Comparison of ENCODE assay signal across 8 mouse cellular contexts in genomic region chr11:104233101-104233500, GRCm38 (mm10). TPM values are rescaled to one million over a fixed set of nuclear protein-coding genes. Genes with fewer than 3 reads are reported as not detected.
DNase-seq lines count a peak whose midpoint lies in the region; ATAC-seq lines count a peak whose summit lies in the region.

No protein-coding gene starts in this region.

- DNase-seq in kidney, postnatal 4 days = no peak
- no peak for DNase-seq in embryonic facial prominence, embryonic 10.5 days (ENCODE audit: low spot score)
- DNase-seq in c-Kit-positive CD71-positive TER-119-positive erythroid progenitor cells, embryonic 14.5 days (ENCODE audit: low spot score) = no peak
- DNase-seq in thymus, postnatal 14 days = no peak
- no peak for DNase-seq in kidney, adult 8-10 months

- no peak overlapping the region for H3K27ac ChIP-seq in kidney, embryonic 15.5 days
- H3K27ac ChIP-seq in embryonic facial prominence, embryonic 10.5 days (replicated peaks) = no peak overlapping the region
- H3K27ac ChIP-seq in hindbrain, embryonic 15.5 days (replicated peaks) = peak overlapping the region; percentile 98
- H3K27ac ChIP-seq in neural tube, embryonic 13.5 days (replicated peaks) = peak overlapping the region; percentile 99

- no peak overlapping the region for H3K9ac ChIP-seq in kidney, embryonic 15.5 days
- H3K9ac ChIP-seq in hindbrain, embryonic 15.5 days = peak overlapping the region; percentile 93
- H3K9ac ChIP-seq in neural tube, embryonic 13.5 days = peak overlapping the region; percentile 95

- H3K4me1 ChIP-seq in kidney, embryonic 15.5 days = peaks cover 38% of the 10 kb centered on the region
- H3K4me1 ChIP-seq in embryonic facial prominence, embryonic 10.5 days = peaks cover 65% of the 10 kb centered on the region
- peaks cover 52% of the 10 kb centered on the region for H3K4me1 ChIP-seq in hindbrain, embryonic 15.5 days (replicated peaks)
- H3K4me1 ChIP-seq in neural tube, embryonic 13.5 days (replicated peaks) = peaks cover 58% of the 10 kb centered on the region

- no peaks in the 10 kb centered on the region for H3K36me3 ChIP-seq in kidney, embryonic 15.5 days
- no peaks in the 10 kb centered on the region for H3K36me3 ChIP-seq in embryonic facial prominence, embryonic 10.5 days (replicated peaks)
- H3K36me3 ChIP-seq in hindbrain, embryonic 15.5 days = no peaks in the 10 kb centered on the region
- H3K36me3 ChIP-seq in neural tube, embryonic 13.5 days = no peaks in the 10 kb centered on the region

- H3K4me2 ChIP-seq in kidney, embryonic 15.5 days = peak overlapping the region; percentile 93
- H3K4me2 ChIP-seq in hindbrain, embryonic 15.5 days = peak overlapping the region; percentile 60
- H3K4me2 ChIP-seq in neural tube, embryonic 13.5 days = peak overlapping the region; percentile 79

- H3K27me3 ChIP-seq in kidney, embryonic 15.5 days = peaks cover 65% of the 10 kb centered on the region
- H3K27me3 ChIP-seq in embryonic facial prominence, embryonic 10.5 days (replicated peaks; ENCODE audit: low read depth, poor library complexity, severe bottlenecking) = peaks cover 84% of the 10 kb centered on the region
- H3K27me3 ChIP-seq in hindbrain, embryonic 15.5 days = no peaks in the 10 kb centered on the region
- H3K27me3 ChIP-seq in neural tube, embryonic 13.5 days = peaks cover 31% of the 10 kb centered on the region

- H3K4me3 ChIP-seq in kidney, embryonic 15.5 days (replicated peaks) = peak overlapping the region; percentile 58
- peak overlapping the region; percentile 68 for H3K4me3 ChIP-seq in embryonic facial prominence, embryonic 10.5 days
- peak overlapping the region; percentile 78 for H3K4me3 ChIP-seq in hindbrain, embryonic 15.5 days
- peak overlapping the region; percentile 81 for H3K4me3 ChIP-seq in neural tube, embryonic 13.5 days

- H3K9me3 ChIP-seq in kidney, embryonic 15.5 days (replicated peaks) = no peaks in the 10 kb centered on the region
- no peaks in the 10 kb centered on the region for H3K9me3 ChIP-seq in embryonic facial prominence, embryonic 10.5 days
- H3K9me3 ChIP-seq in hindbrain, embryonic 15.5 days = no peaks in the 10 kb centered on the region
- no peaks in the 10 kb centered on the region for H3K9me3 ChIP-seq in neural tube, embryonic 13.5 days

- no peak for ATAC-seq in kidney, embryonic 15.5 days (replicated peaks; ENCODE audit: low FRiP score)
- ATAC-seq in hindbrain, embryonic 15.5 days (ENCODE audit: low FRiP score, low read depth) = no peak
- ATAC-seq in neural tube, embryonic 13.5 days (ENCODE audit: low read depth) = no peak

- WGBS in kidney, embryonic 15.5 days = under 1% methylated on average over 10 of the region's 10 CpGs
- WGBS in embryonic facial prominence, embryonic 10.5 days = 2% methylated on average over 10 of the region's 10 CpGs
- 1% methylated on average over 10 of the region's 10 CpGs for WGBS in hindbrain, embryonic 15.5 days
- WGBS in neural tube, embryonic 13.5 days = under 1% methylated on average over 10 of the region's 10 CpGs

RNA-seq across cellular contexts. Expression of gene Mapt, which starts 1.9 kb away (rescaled TPM):
- 9.8 and 13.6 TPM in 2 replicates for polyA plus RNA-seq in kidney, embryonic 15.5 days (2015; fragmentation: Nextera tagmentation; extraction: Ambion mirVana)
- 10.7 and 14.7 TPM in 2 replicates for polyA plus RNA-seq in embryonic facial prominence, embryonic 10.5 days (2016; fragmentation: Nextera tagmentation; extraction: Ambion mirVana)
- 936 and 1,059 TPM in 2 replicates for polyA plus RNA-seq in hindbrain, embryonic 15.5 days (2015; fragmentation: Nextera tagmentation; extraction: Ambion mirVana)
- 665 and 688 TPM in 2 replicates for polyA plus RNA-seq in neural tube, embryonic 13.5 days (2015; fragmentation: Nextera tagmentation; extraction: Ambion mirVana)

RNA-seq across cellular contexts. Expression of gene Sppl2c, which starts 47.0 kb away (rescaled TPM):
- polyA plus RNA-seq in kidney, embryonic 15.5 days (2015; fragmentation: Nextera tagmentation; extraction: Ambion mirVana) = not detected in 2 replicates
- polyA plus RNA-seq in embryonic facial prominence, embryonic 10.5 days (2016; fragmentation: Nextera tagmentation; extraction: Ambion mirVana) = not detected in 2 replicates
- not detected in 2 replicates for polyA plus RNA-seq in hindbrain, embryonic 15.5 days (2015; fragmentation: Nextera tagmentation; extraction: Ambion mirVana)
- not detected in 2 replicates for polyA plus RNA-seq in neural tube, embryonic 13.5 days (2015; fragmentation: Nextera tagmentation; extraction: Ambion mirVana)

Comparison
In these comparisons a context has a peak if more than half of its experiments do, and no peak if none do; other contexts are left out.
1. H3K27ac ChIP-seq: peak in hindbrain, embryonic 15.5 days (single experiment) and neural tube, embryonic 13.5 days (single experiment); none in kidney, embryonic 15.5 days (single experiment) and embryonic facial prominence, embryonic 10.5 days (single experiment).
2. RNA of gene Mapt, which starts 1.9 kb away (polyA plus RNA-seq): 936 to 1,059 TPM in hindbrain, embryonic 15.5 days and 665 to 688 TPM in neural tube, embryonic 13.5 days; 10.7 to 14.7 TPM in embryonic facial prominence, embryonic 10.5 days and 9.8 to 13.6 TPM in kidney, embryonic 15.5 days; every median in the first group is over 10 times any median in the second.
3. Peak in every context shown above with its lines, with median percentiles within 50 percentile points of each other: H3K4me2 ChIP-seq and H3K4me3 ChIP-seq.